Mouse (Mus musculus) MEL (cell line): ENCODE results near the gene Trim39.

Experiments used
- CHD2 ChIP-seq: IDR thresholded peaks from 2 replicates; pipeline ENCODE4 v1.6.1; 2011; ENCODE audit warnings: low read length, improper control_type of control experiment
- CTCF ChIP-seq, 3 experiments: IDR thresholded peaks in 2 of 3; conservative IDR thresholded peaks in 1 of 3; 2 replicates each; pipeline ENCODE4 v1.5.1; 2011 to 2012; ENCODE audit warnings: low read length in 3 of 3, low read depth in 2 of 3, mild to moderate bottlenecking in 2 of 3, improper control_type of control experiment in 1 of 3, inconsistent platforms in 1 of 3, mixed read lengths in 1 of 3, moderate library complexity in 1 of 3; ENCODE audit not compliant: control insufficient read depth in 1 of 3, insufficient read depth in 1 of 3, poor library complexity in 1 of 3, severe bottlenecking in 1 of 3
- E2F4 ChIP-seq: IDR thresholded peaks from 2 replicates; pipeline ENCODE4 v1.6.1; 2011; ENCODE audit warnings: low read depth, low read length, improper control_type of control experiment, borderline replicate concordance
- EP300 ChIP-seq, 2 experiments: IDR thresholded peaks; 2 replicates each; pipeline ENCODE4 v1.6.1; 2011; ENCODE audit warnings: improper control_type of control experiment in 2 of 2, low read length in 2 of 2, low read depth in 1 of 2, mild to moderate bottlenecking in 1 of 2
- POLR2A ChIP-seq, 2 experiments: IDR thresholded peaks; 2 replicates each; pipeline ENCODE4 v1.6.1; 2011 to 2012; ENCODE audit warnings: low read length in 2 of 2, mild to moderate bottlenecking in 2 of 2, control low read depth in 1 of 2, improper control_type of control experiment in 1 of 2, low read depth in 1 of 2, moderate library complexity in 1 of 2; ENCODE audit not compliant: control insufficient read depth in 1 of 2, insufficient read depth in 1 of 2, poor library complexity in 1 of 2
- UBTF ChIP-seq: IDR thresholded peaks from 2 replicates; pipeline ENCODE4 v1.6.1; 2012; ENCODE audit warnings: low read depth, mild to moderate bottlenecking, inconsistent platforms, low read length, improper control_type of control experiment, moderate library complexity, borderline replicate concordance; ENCODE audit not compliant: insufficient read depth
- USF2 ChIP-seq, 2 experiments: IDR thresholded peaks; 2 replicates each; pipeline ENCODE4 v1.6.1; 2011 to 2012; ENCODE audit warnings: improper control_type of control experiment in 2 of 2, low read length in 2 of 2, borderline replicate concordance in 1 of 2, inconsistent platforms in 1 of 2, low read depth in 1 of 2, mild to moderate bottlenecking in 1 of 2; ENCODE audit not compliant: insufficient read depth in 1 of 2
- ZC3H11A ChIP-seq: IDR thresholded peaks from 2 replicates; pipeline ENCODE4 v1.6.1; 2012; ENCODE audit warnings: low read depth, mild to moderate bottlenecking, inconsistent platforms, low read length, improper control_type of control experiment
- ZMIZ1 ChIP-seq: IDR thresholded peaks from 2 replicates; pipeline ENCODE4 v1.6.1; 2012; ENCODE audit warnings: low read depth, mild to moderate bottlenecking, inconsistent platforms, low read length, improper control_type of control experiment, moderate library complexity
- ZNF384 ChIP-seq: IDR thresholded peaks from 2 replicates; pipeline ENCODE4 v1.6.1; 2012; ENCODE audit warnings: low read depth, mild to moderate bottlenecking, inconsistent platforms, low read length, improper control_type of control experiment

GRCm38 (mm10) chr17:36315689-36316253 is 43.7 kb upstream of the Trim39 start:
- TF ChIP-seq ZMIZ1 (no peak), CTCF (IDR thresholded peaks at IDR 0.05 in 2 of 3, conservative IDR thresholded peaks at IDR 0.05 in 1 of 3; ENCODE audit: control insufficient read depth in 1 of 3, insufficient read depth in 1 of 3, low read depth in 2 of 3, low read length in 3 of 3, poor library complexity in 1 of 3, severe bottlenecking in 1 of 3) (no peak), UBTF (no peak), ZNF384 (no peak), ZC3H11A (no peak), POLR2A (IDR thresholded peaks at IDR 0.05; ENCODE audit: control insufficient read depth in 1 of 2, insufficient read depth in 1 of 2, low read depth in 1 of 2, low read length in 2 of 2, poor library complexity in 1 of 2) (no peak), E2F4 (no peak), CHD2 (no peak), EP300 (IDR thresholded peaks at IDR 0.05; ENCODE audit: low read depth in 1 of 2, low read length in 2 of 2) (no peak), USF2 (IDR thresholded peaks at IDR 0.05; ENCODE audit: borderline replicate concordance in 1 of 2, insufficient read depth in 1 of 2, low read depth in 1 of 2, low read length in 2 of 2) (no peak)
